Mouse (Mus musculus) forebrain, postnatal 0 days (tissue): ENCODE results near the gene Uggt2. TPM values are rescaled to one million over a fixed set of nuclear protein-coding genes. Genes with fewer than 3 reads are reported as not detected.

ENCODE experiments used
- ATAC-seq: fragments of 200-750 bp; cut with Nextera tagmentation; 2 replicates; pipeline ENCODE4 v1.8.0; 2017; ENCODE audit warnings: mild to moderate bottlenecking, moderate library complexity
- DNase-seq: peaks from one replicate; pipeline ENCODE4 v3.0.0-alpha.2; 2015
- H3K27ac ChIP-seq: fragments of 300-500 bp; sonication (generic); 2 replicates; pipeline ENCODE4 v1.5.1; 2014; ENCODE audit warnings: low read depth, mild to moderate bottlenecking, antibody characterized with exemption, low read length, moderate library complexity, mixed read lengths
- H3K27me3 ChIP-seq: fragments of 300-500 bp; sonication (generic); 2 replicates; pipeline ENCODE4 v1.6.1; 2014; ENCODE audit warnings: mild to moderate bottlenecking, low read length, mixed read lengths; ENCODE audit not compliant: insufficient read depth
- H3K36me3 ChIP-seq: fragments of 300-500 bp; sonication (generic); 2 replicates; pipeline ENCODE4 v1.6.1; 2014; ENCODE audit warnings: mild to moderate bottlenecking, moderate library complexity; ENCODE audit not compliant: insufficient read depth
- H3K4me1 ChIP-seq: fragments of 300-500 bp; sonication (generic); 2 replicates; pipeline ENCODE4 v1.6.1; 2014; ENCODE audit warnings: antibody characterized with exemption; ENCODE audit not compliant: insufficient read depth
- H3K4me2 ChIP-seq: fragments of 300-500 bp; sonication (generic); 2 replicates; pipeline ENCODE4 v1.6.1; 2014; ENCODE audit warnings: low read depth, mild to moderate bottlenecking, moderate library complexity
- H3K4me3 ChIP-seq: fragments of 300-500 bp; sonication (generic); 2 replicates; pipeline ENCODE4 v1.5.1; 2014; ENCODE audit warnings: low read depth, low read length, mixed read lengths
- H3K9ac ChIP-seq: fragments of 300-500 bp; sonication (generic); 2 replicates; pipeline ENCODE4 v1.6.1; 2014; ENCODE audit warnings: mild to moderate bottlenecking
- H3K9me3 ChIP-seq: fragments of 300-500 bp; sonication (generic); 2 replicates; pipeline ENCODE4 v1.6.1; 2016; ENCODE audit warnings: low read length
- CTCF ChIP-seq: sonication (generic); IDR thresholded peaks from 2 replicates; pipeline ENCODE4 v1.5.1; 2016; ENCODE audit warnings: antibody characterized with exemption, control low read depth, low read depth
- WGBS: fragments of 180-500 bp; shearing (Covaris S2); extraction: QIAGEN DNeasy Blood & Tissue Kit; methylation state at CpG from one replicate; pipeline ENCODE4 v1.1.7; 2014; 5-methylcytosine and 5-hydroxymethylcytosine counted together
- polyA plus RNA-seq: library from polyadenylated mRNA; unstranded; fragments of >200 nt; fragmentation: Nextera tagmentation; extraction: Ambion mirVana; gene quantifications from 2 replicates; pipeline ENCODE4 v1.2.1, GENCODE M21; 2015
- total RNA-seq: library from RNA; depleted of rRNA; stranded (reverse); fragments of >200 nt; gene quantifications from 2 replicates; pipeline ENCODE4 v1.2.3, GENCODE M21; 2014; rRNA removed

The Uggt2 gene
- total and polyA plus RNA-seq, 2 experiments from 2014 or later = 6.9 to 22.0 TPM

DNA sequence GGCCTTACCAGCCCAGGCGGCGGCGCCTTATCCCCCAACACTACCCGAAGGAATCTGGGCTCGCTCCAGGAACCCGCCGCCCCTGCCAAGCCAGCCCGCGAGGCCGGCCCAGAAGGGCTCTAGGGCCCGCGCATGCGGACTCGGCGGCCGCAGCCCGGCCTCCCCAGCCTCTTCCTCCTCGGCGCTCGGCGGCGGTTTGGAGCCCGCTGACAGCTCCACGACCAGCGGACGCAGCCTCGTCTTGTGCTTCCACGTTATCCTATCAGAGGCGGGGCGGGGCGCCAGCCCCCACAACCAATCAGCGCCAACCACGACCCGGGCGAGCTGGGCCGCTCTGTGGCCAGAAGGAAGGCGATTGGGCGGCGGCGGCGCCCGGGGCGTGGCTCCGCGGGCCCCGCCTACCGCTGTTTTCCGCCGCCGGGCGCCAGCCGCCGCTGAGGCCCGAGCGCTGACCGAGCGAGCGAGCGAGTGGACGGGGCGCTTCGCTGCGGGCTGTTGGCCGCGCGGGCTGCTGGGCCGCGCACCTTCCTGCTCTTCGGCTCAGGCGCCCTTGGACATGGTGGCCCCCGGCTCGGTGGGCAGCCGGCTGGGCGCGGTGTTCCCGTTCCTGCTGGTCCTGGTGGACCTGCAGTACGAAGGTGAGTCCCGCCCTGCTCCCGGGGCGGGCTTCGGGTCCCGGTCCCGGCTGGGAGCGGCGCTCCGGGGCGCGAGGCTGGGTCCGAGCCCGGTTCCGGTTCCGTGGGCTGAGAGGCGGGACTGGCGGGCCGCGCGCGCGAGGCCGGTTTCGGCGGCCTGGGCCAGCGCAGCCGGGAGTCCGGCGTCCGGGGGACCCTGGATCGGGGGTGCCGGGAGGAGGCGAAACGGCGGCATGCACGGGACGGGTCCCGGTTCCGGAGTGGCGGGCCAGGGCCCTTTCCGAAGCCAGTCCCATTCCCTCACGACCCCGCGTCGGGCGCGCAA is 161.4 kb downstream of the Uggt2 start, which contains the start of gene Dnajc3:
Gene Dnajc3, plus strand, starts transcription at position 444 of the 960 bp plus-strand sequence.
- H3K4me1 ChIP-seq = no peaks in the 10 kb centered on the region
- peak within 1 kb of the TSS; percentile 94 for H3K9ac ChIP-seq
- peak within 1 kb of the TSS; percentile 78 for H3K4me3 ChIP-seq
- 0 out of 2 replicates have a peak, but pooled peaks have one; percentile 1 for TF ChIP-seq CTCF
- ATAC-seq (peak; percentile 99), DNase-seq (peak; percentile 99)
- peak within 1 kb of the TSS; percentile 76 for H3K27ac ChIP-seq
- WGBS = under 1% methylated on average over 101 of the region's 124 CpGs
- peak within 1 kb of the TSS; percentile 80 for H3K4me2 ChIP-seq
- no peaks in the 10 kb centered on the region for H3K27me3 ChIP-seq
- no peaks in the 10 kb centered on the region for H3K9me3 ChIP-seq
- no peaks in the 10 kb centered on the region for H3K36me3 ChIP-seq

DNA sequence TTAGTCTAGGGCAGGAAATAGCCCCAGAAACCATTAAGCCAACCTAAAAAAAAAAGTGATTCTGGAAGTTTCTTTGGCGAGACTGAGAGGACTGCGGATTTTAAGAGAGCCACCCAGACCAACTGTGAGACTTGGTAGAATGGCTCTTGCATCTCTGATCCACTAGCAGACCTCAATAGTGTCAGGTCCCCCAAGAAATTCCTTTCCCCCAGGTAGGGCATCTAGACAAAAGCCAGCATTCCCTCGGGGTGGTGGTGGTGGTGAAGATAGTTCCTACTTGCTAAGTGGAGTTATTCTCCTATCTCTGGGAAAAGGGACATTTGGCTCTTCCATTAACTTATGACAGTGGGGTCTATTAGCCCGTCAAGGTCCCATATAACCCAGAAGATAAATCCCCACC is 162.3 kb downstream of the Uggt2 start:
- peak overlapping the region; percentile 80 for H3K4me2 ChIP-seq
- peak overlapping the region; percentile 76 for H3K27ac ChIP-seq
- TF ChIP-seq CTCF = no peak
- peak overlapping the region; percentile 78 for H3K4me3 ChIP-seq
- H3K27me3 ChIP-seq = no peaks in the 10 kb centered on the region
- ATAC-seq (no peak), DNase-seq (no peak)
- H3K9ac ChIP-seq = peak overlapping the region; percentile 94
- H3K9me3 ChIP-seq = no peaks in the 10 kb centered on the region
- 39% methylated on average over 4 of the region's 4 CpGs for WGBS
- H3K4me1 ChIP-seq = no peaks in the 10 kb centered on the region
- no peaks in the 10 kb centered on the region for H3K36me3 ChIP-seq

- H3K9me3 ChIP-seq = no peaks in the 10 kb centered on the region
- H3K27me3 ChIP-seq = no peaks in the 10 kb centered on the region
- ATAC-seq = no peak
- WGBS = 69% methylated on average over 3 of the region's 3 CpGs
- H3K4me2 ChIP-seq = no peak overlapping the region
- no peaks in the 10 kb centered on the region for H3K4me1 ChIP-seq
- H3K36me3 ChIP-seq = no peaks in the 10 kb centered on the region
- no peak overlapping the region for H3K27ac ChIP-seq
- DNase-seq = no peak
- H3K9ac ChIP-seq = no peak overlapping the region
- no peak for TF ChIP-seq CTCF
- no peak overlapping the region for H3K4me3 ChIP-seq
Measured at GRCm38 (mm10) chr14:118936236-118936635, 163.0 kb downstream of the Uggt2 start.

Other genes with a start within 250 kb of the Uggt2 start
- gene Dzip1, start 174.0 kb downstream of the Uggt2 start, total RNA-seq = 187 and 205 TPM in 2 replicates
- gene Dzip1, start 174.0 kb downstream of the Uggt2 start, polyA plus RNA-seq = 30.8 and 48.2 TPM in 2 replicates
- gene Dnajc3, start 161.5 kb downstream of the Uggt2 start, total RNA-seq = 24.1 and 27.0 TPM in 2 replicates
- 15.5 and 19.4 TPM in 2 replicates for gene Dnajc3, start 161.5 kb downstream of the Uggt2 start, polyA plus RNA-seq
- gene Hs6st3, start 38.9 kb upstream of the Uggt2 start, total RNA-seq = 21.7 and 23.4 TPM in 2 replicates
- 1.3 and 2.4 TPM in 2 replicates for gene Hs6st3, start 38.9 kb upstream of the Uggt2 start, polyA plus RNA-seq